Mouse (Mus musculus): ENCODE results near the gene Pknox2.

- TF ChIP-seq CTCF (conservative IDR thresholded peaks at IDR 0.05; ENCODE audit: low read length), result peak; percentile 90
- TF ChIP-seq POU5F1 (IDR thresholded peaks at IDR 0.05; ENCODE audit: borderline replicate concordance, low read length), result no peak
Observed at GRCm38 (mm10) chr9:36970651-36971050, 176.6 kb downstream of the Pknox2 start.

Data from E14TG2a.4 (cell line).